Mouse (Mus musculus) gastrocnemius, postnatal 10 days (tissue): ENCODE measurements around the gene Sbds. TPM values are rescaled to one million over a fixed set of nuclear protein-coding genes. Genes with fewer than 3 reads are reported as not detected.

ENCODE experiments used
- DNase-seq: peaks from one replicate; pipeline ENCODE4 v3.0.0; 2021; ENCODE audit warnings: mixed read lengths
- total RNA-seq, 2 experiments: library from RNA; stranded (reverse); gene quantifications; 2 replicates each; pipeline ENCODE4 v1.2.3; 2021

Sbds gene
- total RNA-seq, 2 experiments from 2014 or later = 25.8 to 31.6 TPM

DNA sequence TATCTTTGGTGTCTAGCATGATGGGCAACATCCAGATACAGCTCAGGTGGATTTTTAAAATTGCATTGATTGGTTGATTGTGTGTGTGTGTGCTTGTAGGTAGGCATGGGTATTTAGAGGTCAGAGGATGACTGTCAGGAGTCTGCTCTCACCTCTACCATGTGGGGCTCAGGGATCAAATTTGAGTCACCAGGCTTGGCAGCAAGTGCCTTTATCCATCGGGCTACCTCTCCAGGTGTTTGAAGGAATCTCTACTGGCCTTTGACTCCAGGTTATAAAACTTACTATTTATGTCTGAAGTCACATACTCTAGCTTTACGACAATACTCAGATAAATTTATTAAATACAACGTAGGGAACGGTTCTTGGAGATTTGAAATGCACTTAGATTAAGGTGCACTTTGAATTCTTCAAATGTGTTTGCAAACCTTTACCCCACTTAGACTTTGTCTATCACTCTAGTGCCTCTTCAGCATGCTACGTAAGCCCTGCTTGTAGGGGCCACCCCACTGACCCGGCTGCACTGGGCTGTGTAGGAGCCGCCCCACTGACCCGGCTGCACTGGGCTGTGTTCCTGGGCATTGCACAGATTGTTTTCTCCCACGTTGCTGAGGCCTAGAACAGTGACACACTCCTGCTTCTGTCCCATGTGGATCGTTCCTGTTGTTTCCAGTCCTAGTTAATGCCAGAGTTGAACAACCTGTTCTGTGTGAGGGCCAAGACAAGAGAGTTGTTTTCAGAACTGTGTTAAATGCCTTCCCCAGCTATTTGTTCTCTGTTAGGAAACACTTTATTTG lies 54.9 kb downstream of the Sbds start:
- DNase-seq = no peak

DNA sequence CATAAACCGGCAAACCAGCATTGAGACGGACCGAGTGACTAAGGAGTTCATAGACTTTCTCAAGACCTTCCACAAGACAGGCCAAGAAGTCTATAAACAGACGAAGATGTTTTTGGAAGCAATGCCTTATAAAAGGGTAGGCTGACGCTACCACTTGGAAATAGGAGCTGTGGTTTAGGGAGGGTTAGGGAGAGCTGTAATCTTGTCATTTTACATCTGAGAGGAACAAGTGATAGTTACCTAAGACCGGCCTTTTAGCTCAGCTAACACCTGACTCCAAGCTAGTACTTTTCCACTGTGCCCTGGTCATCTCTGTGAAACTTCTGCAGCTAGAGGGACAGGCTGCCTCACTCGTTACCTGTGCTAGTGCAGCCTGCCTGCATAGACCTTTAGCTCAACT lies 57.3 kb downstream of the Sbds start:
- no peak for DNase-seq

GRCm38 (mm10) chr5:130197454-130197853 lies 57.9 kb downstream of the Sbds start:
- DNase-seq = no peak

- no peak for DNase-seq
Observed at GRCm38 (mm10) chr5:130196307-130196706, 59.0 kb downstream of the Sbds start.

Other genes with a start within 250 kb of the Sbds start
- 10 to 100 TPM; 10.2 to 10.3 TPM for gene Asl, start 226.3 kb downstream of the Sbds start, total RNA-seq
- gene Crcp, start 226.2 kb downstream of the Sbds start, total RNA-seq = 10 to 100 TPM; 14.5 to 16.5 TPM
- gene Tpst1, start 182.2 kb downstream of the Sbds start, total RNA-seq = 10 to 100 TPM; 26.8 to 30.9 TPM
- gene Kctd7, start 110.7 kb downstream of the Sbds start, total RNA-seq = 1 to 10 TPM; 3.9 to 5.7 TPM
- gene Rabgef1, start 83.7 kb downstream of the Sbds start, total RNA-seq = 10 to 100 TPM; 33.3 to 39.3 TPM
- gene Tmem248, start 38.4 kb downstream of the Sbds start, total RNA-seq = 10 to 100 TPM; 25.2 to 29.9 TPM
- gene Tyw1, start 89 bp upstream of the Sbds start, total RNA-seq = 1 to 10 TPM; 9.1 to 9.3 TPM
- under 1 TPM; 0.36 to 0.56 TPM for gene Caln1, start 113.9 kb upstream of the Sbds start, total RNA-seq
- not detected for gene A330070K13Rik, start 129.1 kb upstream of the Sbds start, total RNA-seq